Mouse (Mus musculus): ENCODE measurements around the gene Ptpro. TPM values are rescaled to one million over a fixed set of nuclear protein-coding genes. Genes with fewer than 3 reads are reported as not detected.

Ptpro gene
- polyA plus RNA-seq, 1 experiment from 2014 or later = 0.87 TPM

GRCm38 (mm10) chr6:137315265-137315664 is 63.1 kb downstream of the Ptpro start:
- peaks cover 5% of the 10 kb centered on the region; the same call in 1 of the 2 replicates for H3K9me3 ChIP-seq (ENCODE audit: control insufficient read depth)
- 28% methylated on average over 4 of the region's 4 CpGs for WGBS
- H3K27ac ChIP-seq (ENCODE audit: low read depth, low read length) = no peak overlapping the region

GRCm38 (mm10) chr6:137316358-137316757 is 64.2 kb downstream of the Ptpro start:
- 86% methylated on average over 6 of the region's 6 CpGs for WGBS
- H3K27me3 ChIP-seq (replicated peaks; ENCODE audit: control insufficient read depth, insufficient read depth, low read length) = no peaks in the 10 kb centered on the region

More at GRCm38 (mm10) chr6:137315265-137315664, 63.1 kb downstream of the Ptpro start:
- ATAC-seq = no peak
- Histone ChIP-seq H3K4me2 (replicated peaks; ENCODE audit: low read depth) (no peak overlapping the region), H3K4me3 (ENCODE audit: low read depth, low read length) (no peak overlapping the region), H3K9ac (ENCODE audit: low read depth, low read length) (no peak overlapping the region), H3K27me3 (replicated peaks; ENCODE audit: control insufficient read depth, insufficient read depth, low read length) (no peaks in the 10 kb centered on the region), H3K4me1 (replicated peaks; ENCODE audit: control insufficient read depth, insufficient read depth, low read length) (no peaks in the 10 kb centered on the region), H3K36me3 (ENCODE audit: control insufficient read depth, insufficient read depth) (no peaks in the 10 kb centered on the region)
- no peak for TF ChIP-seq CTCF (IDR thresholded peaks at IDR 0.05; ENCODE audit: low read depth)

GRCm38 (mm10) chr6:137317509-137317908 is 65.4 kb downstream of the Ptpro start:
- Histone ChIP-seq H3K27ac (ENCODE audit: low read depth, low read length) (no peak overlapping the region), H3K9me3 (ENCODE audit: control insufficient read depth) (no peaks in the 10 kb centered on the region), H3K4me3 (ENCODE audit: low read depth, low read length) (no peak overlapping the region), H3K4me2 (replicated peaks; ENCODE audit: low read depth) (no peak overlapping the region), H3K36me3 (ENCODE audit: control insufficient read depth, insufficient read depth) (no peaks in the 10 kb centered on the region), H3K27me3 (replicated peaks; ENCODE audit: control insufficient read depth, insufficient read depth, low read length) (no peaks in the 10 kb centered on the region), H3K4me1 (replicated peaks; ENCODE audit: control insufficient read depth, insufficient read depth, low read length) (no peaks in the 10 kb centered on the region), H3K9ac (ENCODE audit: low read depth, low read length) (no peak overlapping the region)
- no peak for TF ChIP-seq CTCF (IDR thresholded peaks at IDR 0.05; ENCODE audit: low read depth)
- ATAC-seq = no peak
- WGBS = 80% methylated on average over 6 of the region's 6 CpGs

More at GRCm38 (mm10) chr6:137316358-137316757, 64.2 kb downstream of the Ptpro start:
- no peak for TF ChIP-seq CTCF (IDR thresholded peaks at IDR 0.05; ENCODE audit: low read depth)
- Histone ChIP-seq H3K9ac (ENCODE audit: low read depth, low read length) (no peak overlapping the region), H3K36me3 (ENCODE audit: control insufficient read depth, insufficient read depth) (no peaks in the 10 kb centered on the region), H3K9me3 (ENCODE audit: control insufficient read depth) (peaks cover 5% of the 10 kb centered on the region; the same call in 1 of the 2 replicates), H3K4me3 (ENCODE audit: low read depth, low read length) (no peak overlapping the region), H3K27ac (ENCODE audit: low read depth, low read length) (no peak overlapping the region), H3K4me2 (replicated peaks; ENCODE audit: low read depth) (no peak overlapping the region), H3K4me1 (replicated peaks; ENCODE audit: control insufficient read depth, insufficient read depth, low read length) (no peaks in the 10 kb centered on the region)
- ATAC-seq = no peak

- no peaks in the 10 kb centered on the region for H3K4me1 ChIP-seq (replicated peaks; ENCODE audit: control insufficient read depth, insufficient read depth, low read length)
- H3K27ac ChIP-seq (ENCODE audit: low read depth, low read length) = no peak overlapping the region
- no peak for TF ChIP-seq CTCF (IDR thresholded peaks at IDR 0.05; ENCODE audit: low read depth)
- H3K36me3 ChIP-seq (ENCODE audit: control insufficient read depth, insufficient read depth) = no peaks in the 10 kb centered on the region
- no peaks in the 10 kb centered on the region for H3K9me3 ChIP-seq (ENCODE audit: control insufficient read depth)
- ATAC-seq = no peak
- WGBS = 87% methylated on average over 12 of the region's 12 CpGs
- H3K4me3 ChIP-seq (ENCODE audit: low read depth, low read length) = no peak overlapping the region
- no peak overlapping the region for H3K4me2 ChIP-seq (replicated peaks; ENCODE audit: low read depth)
- H3K9ac ChIP-seq (ENCODE audit: low read depth, low read length) = no peak overlapping the region
- H3K27me3 ChIP-seq (replicated peaks; ENCODE audit: control insufficient read depth, insufficient read depth, low read length) = no peaks in the 10 kb centered on the region
Measured at GRCm38 (mm10) chr6:137318242-137318861, 66.2 kb downstream of the Ptpro start.

GRCm38 (mm10) chr6:137319658-137320057 is 67.5 kb downstream of the Ptpro start:
- H3K4me2 ChIP-seq (replicated peaks; ENCODE audit: low read depth) = no peak overlapping the region
- TF ChIP-seq CTCF (IDR thresholded peaks at IDR 0.05; ENCODE audit: low read depth) = no peak
- no peak overlapping the region for H3K27ac ChIP-seq (ENCODE audit: low read depth, low read length)
- H3K36me3 ChIP-seq (ENCODE audit: control insufficient read depth, insufficient read depth) = no peaks in the 10 kb centered on the region
- ATAC-seq = no peak
- no peaks in the 10 kb centered on the region for H3K4me1 ChIP-seq (replicated peaks; ENCODE audit: control insufficient read depth, insufficient read depth, low read length)
- no peak overlapping the region for H3K4me3 ChIP-seq (ENCODE audit: low read depth, low read length)
- no peaks in the 10 kb centered on the region for H3K27me3 ChIP-seq (replicated peaks; ENCODE audit: control insufficient read depth, insufficient read depth, low read length)
- WGBS = 35% methylated on average over 1 of the region's 1 CpGs
- no peak overlapping the region for H3K9ac ChIP-seq (ENCODE audit: low read depth, low read length)
- H3K9me3 ChIP-seq (ENCODE audit: control insufficient read depth) = no peaks in the 10 kb centered on the region

GRCm38 (mm10) chr6:137327718-137328117 is 75.6 kb downstream of the Ptpro start:
- H3K4me2 ChIP-seq (replicated peaks; ENCODE audit: low read depth) = no peak overlapping the region
- no peak overlapping the region for H3K4me3 ChIP-seq (ENCODE audit: low read depth, low read length)
- no peak for ATAC-seq
- no peaks in the 10 kb centered on the region for H3K36me3 ChIP-seq (ENCODE audit: control insufficient read depth, insufficient read depth)
- 65% methylated on average over 9 of the region's 9 CpGs for WGBS
- H3K27me3 ChIP-seq (replicated peaks; ENCODE audit: control insufficient read depth, insufficient read depth, low read length) = no peaks in the 10 kb centered on the region
- H3K4me1 ChIP-seq (replicated peaks; ENCODE audit: control insufficient read depth, insufficient read depth, low read length) = no peaks in the 10 kb centered on the region
- no peak overlapping the region for H3K9ac ChIP-seq (ENCODE audit: low read depth, low read length)
- H3K27ac ChIP-seq (ENCODE audit: low read depth, low read length) = no peak overlapping the region
- TF ChIP-seq CTCF (IDR thresholded peaks at IDR 0.05; ENCODE audit: low read depth) = no peak
- H3K9me3 ChIP-seq (ENCODE audit: control insufficient read depth) = no peaks in the 10 kb centered on the region

All from intestine, postnatal 0 days (tissue).